Mouse (Mus musculus) olfactory bulb, adult 2 months (tissue): ENCODE measurements around the gene Olfr1349. TPM values are rescaled to one million over a fixed set of nuclear protein-coding genes. Genes with fewer than 3 reads are reported as not detected.
"Not testable (repeated sequence)": the region's sequence is repeated elsewhere in the genome, so short reads cannot be mapped to it uniquely, and the experiment has no call there.

ENCODE experiments used
- H3K27ac ChIP-seq: fragments of 200-500 bp; 2 replicates; pipeline ENCODE4 v1.5.1; 2012; ENCODE audit warnings: low read depth, low read length; ENCODE audit not compliant: insufficient read depth
- H3K4me1 ChIP-seq: fragments of 200-500 bp; 2 replicates; pipeline ENCODE4 v1.6.1; 2012; ENCODE audit warnings: low read length; ENCODE audit not compliant: control insufficient read depth, insufficient read depth
- H3K4me3 ChIP-seq: fragments of 200-500 bp; 2 replicates; pipeline ENCODE4 v1.5.1; 2012; ENCODE audit warnings: mild to moderate bottlenecking, low read depth, low read length, moderate library complexity; ENCODE audit not compliant: insufficient read depth
- CTCF ChIP-seq: fragments of 200-500 bp; IDR thresholded peaks from 2 replicates; pipeline ENCODE4 v1.5.1; 2012; ENCODE audit warnings: low read depth, mild to moderate bottlenecking, low read length, moderate library complexity; ENCODE audit not compliant: insufficient read depth
- POLR2A ChIP-seq: fragments of 200-500 bp; IDR thresholded peaks from 2 replicates; pipeline ENCODE4 v1.6.1; 2012; ENCODE audit warnings: mild to moderate bottlenecking, low read depth, low read length, moderate library complexity; ENCODE audit not compliant: insufficient read depth
- WGBS: fragments of 180-500 bp; shearing (Covaris S2); methylation state at CpG from one replicate; pipeline ENCODE4 v1.1.7; 2018; 5-methylcytosine and 5-hydroxymethylcytosine counted together
- polyA plus RNA-seq: library from polyadenylated mRNA; stranded (reverse); fragments of >200 nt; gene quantifications from 2 replicates; pipeline ENCODE4 v1.2.4, GENCODE M21; 2012; ENCODE audit warnings: low replicate concordance; ENCODE audit not compliant: missing spikeins, insufficient read depth, insufficient read length

Gene Olfr1349
- not detected in 2 replicates for polyA plus RNA-seq

GRCm38 (mm10) chr7:6522850-6523249 lies at the start of gene Olfr1349:
Gene Olfr1349 (minus strand): TSS chr7:6522950.
- WGBS = 84% methylated on average over 5 of the region's 5 CpGs
- no peak within 1 kb of the TSS for H3K4me3 ChIP-seq
- no peaks in the 10 kb centered on the region for H3K4me1 ChIP-seq
- no peak for TF ChIP-seq CTCF
- no peak for TF ChIP-seq POLR2A
- H3K27ac ChIP-seq = no peak within 1 kb of the TSS

GRCm38 (mm10) chr7:6564541-6564940 lies 41.8 kb upstream of the Olfr1349 start, which contains the start of gene Olfr1350:
Gene Olfr1350 (plus strand): TSS chr7:6564841.
- no peaks in the 10 kb centered on the region for H3K4me1 ChIP-seq
- H3K4me3 ChIP-seq = no peak within 1 kb of the TSS
- no peak within 1 kb of the TSS for H3K27ac ChIP-seq
- no peak for TF ChIP-seq POLR2A
- no peak for TF ChIP-seq CTCF

GRCm38 (mm10) chr7:6526141-6526540 lies 3.4 kb upstream of the Olfr1349 start:
- no peak for TF ChIP-seq CTCF
- TF ChIP-seq POLR2A = no peak
- H3K4me1 ChIP-seq = no peaks in the 10 kb centered on the region
- 63% methylated on average over 5 of the region's 5 CpGs for WGBS
- H3K27ac ChIP-seq = no peak overlapping the region
- H3K4me3 ChIP-seq = no peak overlapping the region

GRCm38 (mm10) chr7:6525001-6525400 lies 2.3 kb upstream of the Olfr1349 start:
- Histone ChIP-seq H3K27ac (no peak overlapping the region), H3K4me1 (no peaks in the 10 kb centered on the region), H3K4me3 (no peak overlapping the region)
- WGBS = 59% methylated on average over 3 of the region's 3 CpGs
- TF ChIP-seq POLR2A (no peak), CTCF (no peak)

GRCm38 (mm10) chr7:6521666-6522065 lies 1.1 kb downstream of the Olfr1349 start:
- no peak overlapping the region for H3K27ac ChIP-seq
- TF ChIP-seq CTCF = no peak
- no peak overlapping the region for H3K4me3 ChIP-seq
- 24% methylated on average over 1 of the region's 1 CpGs for WGBS
- H3K4me1 ChIP-seq = no peaks in the 10 kb centered on the region

GRCm38 (mm10) chr7:6508648-6509047 lies 14.1 kb downstream of the Olfr1349 start, which contains the start of gene Olfr1348:
Gene Olfr1348 (minus strand): TSS chr7:6508748.
- 95% methylated on average over 1 of the region's 1 CpGs for WGBS
- TF ChIP-seq POLR2A (no peak), CTCF (no peak)
- Histone ChIP-seq H3K27ac (no peak within 1 kb of the TSS), H3K4me1 (no peaks in the 10 kb centered on the region), H3K4me3 (no peak within 1 kb of the TSS)

GRCm38 (mm10) chr7:6499655-6500054 lies 23.1 kb downstream of the Olfr1349 start, which contains the start of gene Olfr1347:
Gene Olfr1347 (minus strand): TSS chr7:6499755.
- 49% methylated on average over 1 of the region's 1 CpGs for WGBS
- no peak within 1 kb of the TSS for H3K27ac ChIP-seq
- H3K4me3 ChIP-seq = no peak within 1 kb of the TSS
- H3K4me1 ChIP-seq = no peaks in the 10 kb centered on the region
- TF ChIP-seq CTCF (no peak), POLR2A (no peak)

GRCm38 (mm10) chr7:6486841-6487240 lies 35.9 kb downstream of the Olfr1349 start, which contains the start of gene Olfr5:
Gene Olfr5 (minus strand): TSS chr7:6486941.
- WGBS = 16% methylated on average over 2 of the region's 2 CpGs
- no peak within 1 kb of the TSS for H3K27ac ChIP-seq
- no peak within 1 kb of the TSS for H3K4me3 ChIP-seq
- H3K4me1 ChIP-seq = no peaks in the 10 kb centered on the region
- no peak for TF ChIP-seq CTCF
- no peak for TF ChIP-seq POLR2A

GRCm38 (mm10) chr7:6477633-6478032 lies 45.1 kb downstream of the Olfr1349 start:
- not testable (repeated sequence) for H3K4me3 ChIP-seq, H3K4me1 ChIP-seq, H3K27ac ChIP-seq
- 83% methylated on average over 2 of the region's 2 CpGs for WGBS

- no peak within 1 kb of the TSS for H3K4me3 ChIP-seq
- TF ChIP-seq CTCF (no peak), POLR2A (no peak)
- no peaks in the 10 kb centered on the region for H3K4me1 ChIP-seq
- no peak within 1 kb of the TSS for H3K27ac ChIP-seq
Measured at GRCm38 (mm10) chr7:6466951-6467350, 55.8 kb downstream of the Olfr1349 start, which contains the start of gene Olfr1346. Gene Olfr1346 (plus strand): TSS chr7:6467101.

Other genes with a start within 250 kb of the Olfr1349 start
- not detected in 2 replicates for gene Zfp667, start 236.4 kb downstream of the Olfr1349 start, polyA plus RNA-seq
- not detected in 2 replicates for gene Zfp583, start 191.7 kb downstream of the Olfr1349 start, polyA plus RNA-seq
- not detected in 2 replicates for gene Gm3854, start 179.2 kb downstream of the Olfr1349 start, polyA plus RNA-seq
- gene Zfp78, start 159.7 kb downstream of the Olfr1349 start, polyA plus RNA-seq = not detected in 2 replicates
- gene Zfp28, start 139.7 kb downstream of the Olfr1349 start, polyA plus RNA-seq = not detected in 2 replicates
- not detected in 2 replicates for gene Smim17, start 124.2 kb downstream of the Olfr1349 start, polyA plus RNA-seq
- gene Gm20715, start 112.7 kb downstream of the Olfr1349 start, polyA plus RNA-seq = not detected in 2 replicates
- gene Olfr1344, start 84.3 kb downstream of the Olfr1349 start, polyA plus RNA-seq = not detected in 2 replicates
- gene Olfr1336, start 66.8 kb downstream of the Olfr1349 start, polyA plus RNA-seq = not detected in 2 replicates
- not detected in 2 replicates for gene Olfr1346, start 55.8 kb downstream of the Olfr1349 start, polyA plus RNA-seq
- gene Olfr5, start 36.0 kb downstream of the Olfr1349 start, polyA plus RNA-seq = not detected in 2 replicates
- gene Olfr1347, start 23.2 kb downstream of the Olfr1349 start, polyA plus RNA-seq = not detected in 2 replicates
- not detected in 2 replicates for gene Olfr1348, start 14.2 kb downstream of the Olfr1349 start, polyA plus RNA-seq
- not detected in 2 replicates for gene Olfr1350, start 41.9 kb upstream of the Olfr1349 start, polyA plus RNA-seq
- gene Zim1, start 173.5 kb upstream of the Olfr1349 start, polyA plus RNA-seq = not detected in 2 replicates
- 84.2 and 352 TPM in 2 replicates for gene Peg3, start 207.5 kb upstream of the Olfr1349 start, polyA plus RNA-seq
- not detected in 2 replicates for gene Usp29, start 207.6 kb upstream of the Olfr1349 start, polyA plus RNA-seq